Mouse (Mus musculus): Measurements from ENCODE around the gene Fam57a.
A peak's percentile ranks its signal among the peaks of the same experiment; 100 is the strongest.

Gene Fam57a

DNA sequence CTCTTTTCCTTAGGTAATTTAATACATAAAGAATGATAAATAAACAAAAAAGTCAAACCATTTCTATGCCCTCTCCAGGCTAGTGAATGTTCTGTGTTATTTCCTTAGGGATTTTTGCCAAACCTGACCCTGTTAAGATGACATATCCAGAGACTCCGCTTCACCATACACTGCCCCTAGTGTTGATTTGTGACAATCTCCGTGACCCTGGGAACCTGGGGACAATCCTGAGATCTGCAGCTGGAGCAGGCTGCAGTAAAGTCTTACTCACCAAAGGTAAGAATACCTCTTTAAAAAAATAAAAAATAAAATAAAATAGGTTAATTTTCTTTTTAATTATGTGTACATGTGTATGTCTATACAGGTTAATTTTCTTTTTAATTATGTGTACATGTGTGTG lies 67.8 kb downstream of the Fam57a start:
- no peak for DNase-seq

DNA sequence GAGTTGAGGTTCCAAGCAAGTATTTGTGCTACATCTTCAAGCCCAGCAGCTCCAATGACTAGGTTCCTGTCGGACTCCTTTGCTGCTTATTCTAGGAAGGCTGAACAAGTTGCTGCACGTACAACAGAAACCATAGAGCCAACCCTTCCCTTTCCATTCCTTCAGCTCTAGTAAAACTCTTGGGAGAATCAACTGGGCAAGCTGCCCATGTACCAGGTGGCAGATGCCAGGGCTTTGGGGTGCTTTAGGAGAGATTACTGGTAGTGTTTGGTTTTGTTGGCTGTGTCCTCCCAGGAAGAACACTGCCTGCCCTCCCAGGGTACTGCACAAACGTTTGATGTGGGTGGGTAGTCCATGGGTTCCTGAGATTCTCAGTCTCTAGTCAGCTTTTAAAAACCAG lies 72.6 kb downstream of the Fam57a start:
- no peak for DNase-seq

DNA sequence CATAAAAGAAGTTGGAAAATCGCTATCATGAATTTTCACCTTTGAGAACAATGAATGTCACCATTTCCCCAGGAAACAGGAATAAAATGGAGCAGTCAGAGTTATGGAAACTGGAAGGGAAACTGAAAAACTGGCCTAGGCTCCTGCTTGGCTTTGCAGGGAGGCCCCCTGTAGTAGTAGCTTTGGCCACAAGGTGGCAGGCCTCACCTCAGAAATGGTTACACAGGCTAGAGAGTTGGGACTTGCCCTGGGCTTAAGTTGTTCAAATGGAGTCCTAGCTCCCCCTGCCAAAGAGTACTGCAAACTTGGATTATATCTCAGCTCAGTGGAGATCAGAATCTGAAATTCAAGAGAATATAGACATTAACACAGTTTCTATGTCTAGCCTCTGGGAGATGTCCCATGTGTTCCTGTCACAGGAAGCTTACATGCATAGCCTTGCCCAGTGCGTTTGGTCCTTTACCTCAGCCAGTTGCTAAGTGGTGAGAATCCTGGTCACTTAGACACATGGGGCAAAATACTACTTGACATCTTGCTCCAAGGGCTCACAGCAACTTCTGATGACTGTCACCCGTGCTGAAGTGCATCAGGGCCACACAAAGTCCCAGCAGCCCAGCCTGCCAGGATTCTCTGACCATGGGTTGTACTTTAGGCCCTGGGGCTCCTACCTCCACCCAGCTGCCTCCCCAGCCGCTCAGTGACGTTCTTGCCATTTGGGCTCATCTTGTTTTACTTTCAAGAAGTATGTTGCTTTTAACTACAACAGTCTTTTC lies 73.9 kb downstream of the Fam57a start:
- peak; percentile 83 to 90 for DNase-seq

DNA sequence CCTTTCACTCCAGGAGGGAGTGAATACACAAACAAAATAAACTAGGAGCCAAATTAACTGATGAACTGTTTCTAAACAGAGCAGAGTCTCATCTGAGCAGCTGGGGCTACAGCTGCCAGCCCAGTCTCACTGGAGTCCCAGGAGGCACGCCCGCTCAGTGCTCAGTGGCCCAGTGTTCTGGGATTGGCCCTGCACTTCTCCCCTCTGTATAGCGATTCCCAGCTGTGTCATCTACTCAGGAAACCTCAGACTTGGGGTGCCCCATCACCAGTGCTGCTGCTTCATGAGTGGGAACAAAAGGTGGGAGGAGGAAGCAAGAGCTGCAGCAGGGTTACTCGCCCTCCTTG lies 74.4 kb downstream of the Fam57a start:
- peak in 1 of 2 experiments; percentile 64 for DNase-seq

DNA sequence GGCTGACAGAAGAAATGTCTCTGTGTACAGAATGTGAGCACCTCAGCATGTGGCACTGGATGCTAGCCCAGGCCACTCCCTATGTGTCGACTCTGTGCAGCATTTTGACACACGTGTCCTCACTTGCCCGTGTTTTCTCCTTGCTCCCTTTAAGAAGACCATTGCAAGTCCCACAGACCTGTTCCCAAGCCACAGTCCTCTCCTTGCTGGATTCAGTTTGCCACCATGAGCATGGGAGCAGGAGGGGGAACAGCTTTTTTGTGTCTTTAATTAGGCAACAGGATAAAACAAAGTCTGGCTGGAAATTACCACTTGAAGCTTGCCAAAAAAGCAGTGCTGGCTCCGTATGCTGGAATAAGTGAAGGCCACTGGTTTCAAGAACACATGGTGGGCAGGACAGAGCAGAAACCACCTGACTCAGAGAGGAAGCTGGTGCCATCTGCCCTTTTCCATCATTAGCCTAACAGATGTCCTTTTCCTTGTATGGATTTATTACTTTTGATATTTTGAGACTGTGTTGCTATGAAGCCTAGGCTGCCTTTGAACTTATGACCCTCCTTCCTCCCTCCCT lies 76.0 kb downstream of the Fam57a start:
- peak in 1 of 2 experiments; percentile 38 for DNase-seq

DNA sequence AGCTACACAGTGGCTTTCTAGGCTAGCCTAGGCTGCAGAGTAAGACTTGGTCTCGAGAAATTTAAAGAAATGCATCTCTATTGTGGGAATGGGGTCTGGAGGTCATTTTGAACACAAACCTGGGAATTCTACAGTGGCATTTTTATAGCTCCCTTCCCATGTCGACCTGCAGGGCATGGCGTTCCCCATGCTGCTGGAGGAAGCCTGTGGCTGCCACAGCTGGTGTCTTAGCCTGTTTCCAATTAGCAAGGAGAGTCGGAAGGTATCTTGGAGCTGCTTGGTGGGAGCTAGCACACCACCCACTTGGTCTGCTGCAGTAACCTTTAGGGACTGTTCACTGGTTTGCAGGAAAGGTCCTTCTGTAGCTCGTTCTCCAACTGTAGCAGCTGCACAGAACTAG lies 76.7 kb downstream of the Fam57a start:
- DNase-seq: no peak

DNA sequence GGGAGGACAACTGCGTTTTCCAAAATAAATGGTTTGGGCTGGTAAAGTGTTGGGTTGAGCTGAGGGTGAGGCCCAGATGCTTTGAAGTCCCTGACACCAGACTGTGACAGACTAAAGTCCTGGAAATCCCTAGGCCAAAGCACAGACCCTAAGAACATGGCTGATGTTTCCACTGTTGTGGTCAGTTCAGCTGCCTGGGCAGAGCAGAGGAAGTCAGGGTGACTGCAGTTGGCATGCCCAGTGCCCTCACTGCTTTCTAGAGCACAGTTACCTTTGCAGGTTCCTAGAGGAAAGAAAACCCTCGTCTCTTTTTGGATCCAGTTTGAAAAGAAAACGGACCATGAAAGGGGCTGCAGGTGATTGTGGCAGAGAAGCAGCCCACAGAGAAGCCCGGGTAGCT lies 77.9 kb downstream of the Fam57a start:
- DNase-seq: no peak

DNA sequence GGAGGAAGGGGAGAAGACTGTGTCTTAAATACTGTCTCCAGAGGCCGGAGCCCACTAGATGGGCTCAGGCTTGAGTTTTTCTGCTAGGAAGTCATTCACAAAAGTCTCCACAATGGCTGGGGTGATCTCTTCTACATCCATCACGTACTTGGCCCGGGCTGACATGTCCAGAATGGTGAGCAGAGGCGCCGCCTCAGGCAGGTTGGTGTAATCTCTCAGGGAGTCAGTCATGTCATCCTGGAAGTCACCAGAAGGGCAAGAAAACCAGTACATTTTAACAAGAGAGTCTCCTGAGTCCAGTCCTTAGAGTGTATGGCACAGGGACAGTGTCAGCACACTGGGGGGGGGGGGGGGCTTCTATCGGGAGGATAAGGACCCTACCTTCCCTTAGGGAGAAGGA lies 79.0 kb downstream of the Fam57a start:
- no peak for DNase-seq

DNA sequence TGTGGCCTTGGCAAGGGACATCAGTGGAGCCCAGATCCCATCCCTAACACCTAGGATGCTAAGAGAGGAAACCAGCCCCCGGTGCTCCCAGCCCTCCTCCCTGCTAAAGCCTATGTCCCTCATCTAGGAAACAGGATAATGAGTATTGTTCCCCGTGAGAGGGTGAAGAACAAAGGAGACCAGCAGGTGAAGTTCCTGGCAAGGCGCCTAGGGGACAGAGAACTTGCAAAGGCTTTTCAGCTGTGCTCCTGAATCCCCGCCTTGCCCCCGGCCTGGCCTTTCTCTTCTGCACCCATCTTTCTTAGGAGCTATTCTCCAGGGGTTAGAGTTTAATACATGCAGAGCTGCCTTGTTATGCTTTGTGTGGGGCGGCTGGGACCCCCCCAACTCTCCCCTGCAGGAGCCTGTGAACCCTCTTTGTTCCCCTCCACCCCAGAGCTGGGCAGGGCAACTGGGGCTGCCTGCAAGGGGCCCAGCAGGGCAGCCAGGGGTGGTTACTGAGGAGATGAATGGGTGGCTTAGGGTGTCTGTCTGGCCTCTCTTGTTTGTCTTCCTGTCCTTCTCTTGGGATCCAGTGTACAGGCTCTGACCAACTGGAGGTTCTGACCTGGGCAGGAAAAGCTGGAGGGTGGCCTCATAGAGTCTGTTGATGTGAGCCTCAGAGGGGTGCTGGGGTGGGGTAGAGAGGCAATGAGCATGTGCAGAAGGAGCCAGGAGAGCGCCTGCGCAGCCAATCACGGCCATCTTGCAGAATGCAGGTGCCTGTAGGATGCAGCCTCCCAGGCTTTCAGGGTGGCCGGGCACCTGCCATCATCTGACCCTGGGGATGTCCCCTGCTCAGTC lies 81.0 kb downstream of the Fam57a start:
- DNase-seq: no peak

DNA sequence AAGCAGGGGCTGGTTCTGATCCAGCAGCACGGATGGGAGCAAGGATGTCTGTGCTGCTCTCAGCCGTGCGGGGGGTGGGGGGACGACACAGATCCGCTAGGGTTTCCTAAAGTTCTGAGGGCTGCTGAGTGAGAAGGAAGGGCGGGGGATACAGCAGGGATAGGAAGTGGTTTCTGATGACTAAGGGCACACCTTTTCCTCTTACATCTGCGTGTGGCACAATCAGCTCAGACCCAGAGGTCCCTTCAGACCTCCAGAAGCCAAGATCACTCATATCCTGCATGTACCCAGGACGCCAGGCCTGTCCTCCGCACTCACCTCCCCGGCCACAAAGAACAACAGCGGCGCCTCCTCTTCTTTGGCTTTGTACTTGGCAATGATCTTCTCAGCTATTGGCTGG lies 81.8 kb downstream of the Fam57a start:
- peak in 1 of 2 experiments; percentile 24 for DNase-seq

DNA sequence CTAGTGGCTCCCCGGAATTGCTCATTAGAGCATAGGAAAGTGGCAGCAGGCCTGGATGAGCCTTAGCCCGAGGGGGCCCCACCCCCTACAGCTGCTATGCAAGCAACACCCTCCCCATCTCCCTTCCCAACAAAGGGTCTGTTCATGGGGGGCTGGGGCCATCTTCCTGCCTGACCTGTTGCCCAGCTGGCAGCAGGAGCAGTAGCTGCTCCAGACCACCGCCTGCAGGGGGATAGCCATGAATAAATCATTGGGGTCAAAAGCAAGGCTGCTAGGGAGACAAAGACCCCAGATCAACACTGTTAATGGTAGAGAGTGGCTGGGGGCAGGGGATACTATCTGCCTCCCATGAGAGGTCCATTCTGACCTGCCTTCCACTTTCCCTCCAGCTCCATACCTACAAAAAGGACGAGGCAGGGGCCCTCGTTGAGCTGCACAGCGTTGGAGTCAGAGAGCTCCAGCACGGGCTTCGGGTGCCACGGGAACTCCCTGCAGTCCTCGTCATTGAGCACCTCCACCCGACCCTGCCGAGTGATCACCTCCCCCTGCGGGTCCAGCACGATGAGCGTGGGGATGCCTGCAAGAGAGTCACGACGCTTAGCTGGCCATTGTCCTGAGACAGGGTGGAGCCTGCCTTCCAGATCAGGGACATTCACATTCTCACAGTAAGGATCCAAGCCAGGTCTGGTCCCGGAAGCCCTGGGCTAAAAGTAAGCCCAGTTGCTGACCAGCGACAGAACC lies 83.3 kb downstream of the Fam57a start:
- DNase-seq: no peak

Data from lung, postnatal 4 days (tissue).